Mouse (Mus musculus) heart, embryonic 16.5 days (tissue): ENCODE measurements around the gene Actr3. TPM values are rescaled to one million over a fixed set of nuclear protein-coding genes. Genes with fewer than 3 reads are reported as not detected.

Experiments
- ATAC-seq: fragments of 200-750 bp; cut with Nextera tagmentation; replicated peaks from 2 replicates; pipeline ENCODE4 v1.8.0; 2017; ENCODE audit warnings: moderate number of reproducible peaks; ENCODE audit not compliant: insufficient read depth, low FRiP score; ENCODE audit errors: extremely low read depth
- H3K27ac ChIP-seq: fragments of 300-500 bp; sonication (generic); 2 replicates; pipeline ENCODE4 v1.5.1; 2014; ENCODE audit warnings: mild to moderate bottlenecking, low read length, control low read depth, moderate library complexity
- H3K27me3 ChIP-seq: fragments of 300-500 bp; sonication (generic); 2 replicates; pipeline ENCODE4 v1.6.1; 2014; ENCODE audit warnings: low read length, mixed read lengths; ENCODE audit not compliant: control insufficient read depth, insufficient read depth
- H3K36me3 ChIP-seq: fragments of 300-500 bp; sonication (generic); 2 replicates; pipeline ENCODE4 v1.6.1; 2014; ENCODE audit not compliant: control insufficient read depth, insufficient read depth
- H3K4me1 ChIP-seq: fragments of 300-500 bp; sonication (generic); 2 replicates; pipeline ENCODE4 v1.6.1; 2014; ENCODE audit warnings: low read length, mixed read lengths; ENCODE audit not compliant: control insufficient read depth, insufficient read depth
- H3K4me2 ChIP-seq: fragments of 300-500 bp; sonication (generic); 2 replicates; pipeline ENCODE4 v1.6.1; 2014; ENCODE audit warnings: low read depth, mild to moderate bottlenecking, control low read depth, low read length
- H3K4me3 ChIP-seq: fragments of 300-500 bp; sonication (generic); 2 replicates; pipeline ENCODE4 v1.5.1; 2014; ENCODE audit warnings: mild to moderate bottlenecking, control low read depth, low read length
- H3K9ac ChIP-seq: fragments of 300-500 bp; sonication (generic); 2 replicates; pipeline ENCODE4 v1.6.1; 2014; ENCODE audit warnings: low read length, control low read depth
- H3K9me3 ChIP-seq: fragments of 300-500 bp; sonication (generic); replicated peaks from 2 replicates; pipeline ENCODE4 v1.6.1; 2016; ENCODE audit warnings: low read length; ENCODE audit not compliant: control insufficient read depth
- WGBS: fragments of 180-500 bp; shearing (Covaris S2); extraction: QIAGEN DNeasy Blood & Tissue Kit; methylation state at CpG from one replicate; pipeline ENCODE4 v1.1.7; 2014; 5-methylcytosine and 5-hydroxymethylcytosine counted together
- polyA plus RNA-seq: library from polyadenylated mRNA; unstranded; fragments of >200 nt; fragmentation: Nextera tagmentation; extraction: Ambion mirVana; gene quantifications from 2 replicates; pipeline ENCODE4 v1.2.1, GENCODE M21; 2015

The Actr3 gene
- polyA plus RNA-seq, 1 experiment from 2014 or later: 348 TPM

- H3K9me3 ChIP-seq: no peaks in the 10 kb centered on the region
- no peak overlapping the region for H3K4me3 ChIP-seq
- no peak overlapping the region for H3K27ac ChIP-seq
- no peak overlapping the region for H3K9ac ChIP-seq
- ATAC-seq: no peak
- H3K4me2 ChIP-seq: no peak overlapping the region
- WGBS: 89% methylated on average over 4 of the region's 4 CpGs
- no peaks in the 10 kb centered on the region for H3K27me3 ChIP-seq
- H3K4me1 ChIP-seq: no peaks in the 10 kb centered on the region
- H3K36me3 ChIP-seq: no peaks in the 10 kb centered on the region
Observed at GRCm38 (mm10) chr1:125467936-125468335, 32.4 kb upstream of the Actr3 start.

- ATAC-seq: no peak
- Histone ChIP-seq H3K4me1 (no peaks in the 10 kb centered on the region), H3K4me3 (no peak overlapping the region), H3K4me2 (0 out of 2 replicates have a peak overlapping the region, but pooled peaks have one; percentile 4), H3K9me3 (no peaks in the 10 kb centered on the region), H3K27ac (no peak overlapping the region), H3K27me3 (no peaks in the 10 kb centered on the region), H3K36me3 (no peaks in the 10 kb centered on the region), H3K9ac (no peak overlapping the region)
- 56% methylated on average over 10 of the region's 10 CpGs for WGBS
Observed at GRCm38 (mm10) chr1:125466621-125467257, 31.2 kb upstream of the Actr3 start.

- Histone ChIP-seq H3K27ac (no peak overlapping the region), H3K4me1 (no peaks in the 10 kb centered on the region), H3K4me3 (no peak overlapping the region), H3K36me3 (no peaks in the 10 kb centered on the region), H3K9me3 (no peaks in the 10 kb centered on the region), H3K9ac (no peak overlapping the region), H3K27me3 (no peaks in the 10 kb centered on the region), H3K4me2 (no peak overlapping the region)
- 84% methylated on average over 4 of the region's 4 CpGs for WGBS
- ATAC-seq: no peak
Observed at GRCm38 (mm10) chr1:125464011-125464410, 28.5 kb upstream of the Actr3 start.

- H3K4me2 ChIP-seq: no peak overlapping the region
- H3K27me3 ChIP-seq: no peaks in the 10 kb centered on the region
- H3K9me3 ChIP-seq: no peaks in the 10 kb centered on the region
- peak; percentile 64 for ATAC-seq
- H3K4me1 ChIP-seq: 0 out of 2 replicates have a peak, but pooled peaks cover 2% of the 10 kb centered on the region
- H3K9ac ChIP-seq: no peak overlapping the region
- no peaks in the 10 kb centered on the region for H3K36me3 ChIP-seq
- no peak overlapping the region for H3K27ac ChIP-seq
- 37% methylated on average over 2 of the region's 2 CpGs for WGBS
- H3K4me3 ChIP-seq: no peak overlapping the region
Observed at GRCm38 (mm10) chr1:125463349-125463748, 27.8 kb upstream of the Actr3 start.

- no peaks in the 10 kb centered on the region for H3K27me3 ChIP-seq
- 64% methylated on average over 1 of the region's 1 CpGs for WGBS
- ATAC-seq: no peak
Observed at GRCm38 (mm10) chr1:125462917-125463316, 27.4 kb upstream of the Actr3 start.

GRCm38 (mm10) chr1:125458531-125458930 is 23.0 kb upstream of the Actr3 start:
- H3K9ac ChIP-seq: no peak overlapping the region
- no peak overlapping the region for H3K4me3 ChIP-seq
- ATAC-seq: no peak
- H3K27ac ChIP-seq: no peak overlapping the region
- 0 out of 2 replicates have a peak, but pooled peaks cover 3% of the 10 kb centered on the region for H3K4me1 ChIP-seq
- no peaks in the 10 kb centered on the region for H3K27me3 ChIP-seq
- 38% methylated on average over 5 of the region's 5 CpGs for WGBS
- no peaks in the 10 kb centered on the region for H3K9me3 ChIP-seq
- H3K4me2 ChIP-seq: no peak overlapping the region
- H3K36me3 ChIP-seq: no peaks in the 10 kb centered on the region

More at GRCm38 (mm10) chr1:125462917-125463316, 27.4 kb upstream of the Actr3 start:
- no peak overlapping the region for H3K27ac ChIP-seq
- no peaks in the 10 kb centered on the region for H3K9me3 ChIP-seq
- H3K4me2 ChIP-seq: no peak overlapping the region
- 0 out of 2 replicates have a peak, but pooled peaks cover 3% of the 10 kb centered on the region for H3K4me1 ChIP-seq
- no peak overlapping the region for H3K9ac ChIP-seq
- H3K4me3 ChIP-seq: no peak overlapping the region
- no peaks in the 10 kb centered on the region for H3K36me3 ChIP-seq

GRCm38 (mm10) chr1:125455128-125455527 is 19.6 kb upstream of the Actr3 start:
- H3K9ac ChIP-seq: no peak overlapping the region
- H3K4me3 ChIP-seq: no peak overlapping the region
- no peaks in the 10 kb centered on the region for H3K27me3 ChIP-seq
- no peaks in the 10 kb centered on the region for H3K36me3 ChIP-seq
- H3K27ac ChIP-seq: no peak overlapping the region
- H3K4me2 ChIP-seq: no peak overlapping the region
- no peak for ATAC-seq
- 0 out of 2 replicates have a peak, but pooled peaks cover 3% of the 10 kb centered on the region for H3K4me1 ChIP-seq
- 43% methylated on average over 2 of the region's 2 CpGs for WGBS
- H3K9me3 ChIP-seq: no peaks in the 10 kb centered on the region

- Histone ChIP-seq H3K27ac (no peak overlapping the region), H3K9ac (no peak overlapping the region), H3K4me3 (no peak overlapping the region), H3K4me1 (no peaks in the 10 kb centered on the region), H3K36me3 (no peaks in the 10 kb centered on the region), H3K9me3 (no peaks in the 10 kb centered on the region), H3K4me2 (no peak overlapping the region), H3K27me3 (no peaks in the 10 kb centered on the region)
- WGBS: 83% methylated on average over 4 of the region's 4 CpGs
- no peak for ATAC-seq
Observed at GRCm38 (mm10) chr1:125450282-125451000, 14.9 kb upstream of the Actr3 start.

GRCm38 (mm10) chr1:125447926-125448325 is 12.4 kb upstream of the Actr3 start:
- no peak for ATAC-seq
- Histone ChIP-seq H3K4me2 (no peak overlapping the region), H3K27ac (no peak overlapping the region), H3K27me3 (no peaks in the 10 kb centered on the region), H3K4me3 (no peak overlapping the region), H3K9me3 (no peaks in the 10 kb centered on the region), H3K9ac (no peak overlapping the region), H3K4me1 (no peaks in the 10 kb centered on the region), H3K36me3 (no peaks in the 10 kb centered on the region)
